Mouse (Mus musculus): ENCODE results near the gene Olfr718-ps1.
A peak's percentile ranks its signal among the peaks of the same experiment; 100 is the strongest.

DNA sequence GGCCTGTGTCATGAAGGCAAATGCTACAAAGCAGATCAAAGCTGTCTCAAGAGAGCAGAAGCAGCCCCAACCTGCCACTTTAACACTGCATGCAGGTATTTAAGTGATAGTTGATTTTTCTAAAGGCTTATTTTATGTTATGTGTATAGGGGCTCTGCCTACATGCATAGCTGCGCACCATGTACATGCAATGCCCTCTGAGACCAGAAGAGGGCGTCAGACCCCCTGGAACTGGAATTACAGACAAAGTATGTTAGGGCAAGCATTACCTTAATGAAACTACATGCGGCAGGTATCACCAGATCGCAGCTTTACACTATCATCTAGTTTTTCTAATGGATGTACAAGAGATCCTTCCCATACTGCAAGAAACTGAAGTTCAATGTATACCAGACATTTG, 62.5 kb downstream of the Olfr718-ps1 start:
- TF ChIP-seq POLR2A (IDR thresholded peaks at IDR 0.05; ENCODE audit: low read depth, low read length) (no peak), CTCF (IDR thresholded peaks at IDR 0.05; ENCODE audit: borderline replicate concordance, insufficient read depth, low read length) (peak; percentile 39; the same call in 1 of the 2 replicates)
